Mouse (Mus musculus): ENCODE results near the gene Med1. TPM values are rescaled to one million over a fixed set of nuclear protein-coding genes. Genes with fewer than 3 reads are reported as not detected.
"Not testable (repeated sequence)": the region's sequence is repeated elsewhere in the genome, so short reads cannot be mapped to it uniquely, and the experiment has no call there.

The Med1 gene
- polyA plus RNA-seq (2015; fragmentation: Nextera tagmentation; extraction: Ambion mirVana), result 21.1 and 21.3 TPM in 2 replicates

DNA sequence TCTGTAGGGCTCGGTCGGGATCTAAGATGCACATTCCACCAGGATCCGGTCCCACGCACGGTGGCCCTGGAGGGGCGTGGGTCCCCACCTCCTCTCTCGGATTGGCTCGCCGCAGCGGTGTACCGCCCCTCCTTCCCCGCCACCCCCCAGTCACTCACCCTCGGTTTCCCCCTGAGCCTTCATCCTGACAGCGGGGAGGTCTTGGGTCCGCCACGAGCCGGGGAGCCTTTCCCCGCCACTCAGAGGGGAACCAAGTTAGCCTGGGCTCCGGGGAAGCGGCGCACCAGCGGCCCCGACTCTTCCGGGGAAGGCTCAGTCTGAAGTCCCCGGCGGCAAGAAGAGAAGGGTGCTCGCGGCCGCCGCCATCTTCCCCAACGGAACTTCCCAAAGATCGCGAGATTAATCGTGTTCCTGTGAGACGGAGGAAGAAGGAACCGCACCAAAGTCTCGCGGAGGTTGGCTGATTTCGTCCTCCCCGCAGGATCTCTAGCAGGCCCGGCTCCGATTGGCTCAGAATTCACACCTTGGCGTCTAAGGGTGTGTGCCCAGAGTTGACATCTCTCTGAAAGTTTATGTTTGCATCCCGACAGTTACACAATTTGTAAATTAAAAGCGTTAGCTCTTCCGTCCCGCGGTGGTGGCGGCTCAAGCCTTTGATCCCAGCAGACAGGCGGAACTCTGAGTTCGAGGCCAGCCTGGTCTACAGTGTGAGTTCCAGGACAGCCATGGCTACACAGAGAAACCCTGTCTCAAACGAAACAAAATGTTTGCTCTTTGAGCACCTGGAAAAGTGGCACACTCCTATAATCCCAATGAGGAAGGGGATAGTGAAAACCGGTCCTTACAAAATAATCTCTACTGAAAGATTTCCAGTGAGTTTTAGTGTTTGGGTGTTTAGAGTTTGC lies at the start of gene Med1:
TSS of gene Med1 (minus strand) at position 393 of the 905 bp plus-strand sequence.
- WGBS (ENCODE audit: insufficient replicate concordance), result under 1% methylated on average over 53 of the region's 53 CpGs
- Histone ChIP-seq H3K27me3 (peaks cover 4% of the 10 kb centered on the region; the same call in 1 of the 2 replicates), H3K9ac (peak within 1 kb of the TSS; percentile 79), H3K27ac (replicated peaks) (peak within 1 kb of the TSS; percentile 83), H3K4me3 (replicated peaks) (peak within 1 kb of the TSS; percentile 69), H3K36me3 (replicated peaks) (peaks cover 26% of the 10 kb centered on the region), H3K4me1 (replicated peaks) (peaks cover 30% of the 10 kb centered on the region), H3K9me3 (replicated peaks) (no peaks in the 10 kb centered on the region), H3K4me2 (peak within 1 kb of the TSS; percentile 75)
- peak; percentile 98 for ATAC-seq (ENCODE audit: insufficient read depth)

DNA sequence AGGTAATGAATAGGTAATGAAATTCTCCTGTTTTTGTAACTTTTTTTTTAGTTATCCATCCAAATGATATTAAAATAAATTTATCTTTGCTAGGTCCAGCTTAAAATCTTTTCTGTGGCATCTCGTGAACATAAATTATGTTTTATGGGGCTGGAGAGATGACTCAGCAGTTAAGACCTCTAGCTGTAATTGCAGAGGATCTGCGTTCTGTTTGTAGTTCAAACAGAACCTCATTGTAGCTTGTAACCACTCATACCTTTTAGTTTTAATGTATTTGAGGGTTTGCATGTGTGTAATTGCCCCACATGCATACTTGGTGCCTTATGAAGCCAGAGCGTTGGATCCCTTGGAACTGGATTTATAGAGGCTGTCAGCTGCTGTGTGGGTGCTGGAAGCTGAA lies 45.9 kb upstream of the Med1 start:
- Histone ChIP-seq H3K4me1 (replicated peaks) (peaks cover 9% of the 10 kb centered on the region), H3K27ac (replicated peaks) (no peak overlapping the region), H3K4me3 (replicated peaks) (no peak overlapping the region), H3K27me3 (no peaks in the 10 kb centered on the region), H3K9ac (no peak overlapping the region), H3K4me2 (no peak overlapping the region), H3K36me3 (replicated peaks) (peaks cover 85% of the 10 kb centered on the region), H3K9me3 (replicated peaks) (no peaks in the 10 kb centered on the region)
- 81% methylated on average over 3 of the region's 3 CpGs for WGBS (ENCODE audit: insufficient replicate concordance)
- no peak for ATAC-seq (ENCODE audit: insufficient read depth)

GRCm38 (mm10) chr11:98238416-98238815 lies 45.3 kb upstream of the Med1 start:
- Histone ChIP-seq H3K36me3 (replicated peaks) (peaks cover 83% of the 10 kb centered on the region), H3K27ac (replicated peaks) (no peak overlapping the region), H3K9ac (no peak overlapping the region), H3K4me1 (replicated peaks) (peaks cover 3% of the 10 kb centered on the region), H3K9me3 (replicated peaks) (no peaks in the 10 kb centered on the region), H3K27me3 (no peaks in the 10 kb centered on the region), H3K4me2 (no peak overlapping the region), H3K4me3 (replicated peaks) (no peak overlapping the region)
- ATAC-seq (ENCODE audit: insufficient read depth), result no peak
- 61% methylated on average over 3 of the region's 3 CpGs for WGBS (ENCODE audit: insufficient replicate concordance)

DNA sequence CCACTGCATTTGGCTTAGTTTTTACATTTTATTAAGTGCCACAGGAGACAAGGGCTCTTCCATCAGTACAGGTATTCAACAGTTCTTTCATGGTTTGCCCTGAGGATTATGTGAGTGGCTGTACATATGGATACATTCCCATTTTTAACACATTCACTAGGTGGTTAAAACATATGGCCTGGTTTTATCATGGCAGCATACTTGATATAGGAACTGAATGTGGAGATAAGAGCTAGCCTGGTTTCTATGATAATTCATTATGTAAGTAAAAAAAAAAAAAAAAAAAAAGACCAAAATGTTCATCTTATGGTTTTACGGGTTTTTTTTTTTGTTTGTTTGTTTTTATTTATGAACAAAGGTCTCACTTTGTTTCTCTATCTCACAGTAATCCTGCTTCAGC lies 33.3 kb upstream of the Med1 start:
- Histone ChIP-seq H3K4me1 (replicated peaks) (peaks cover 5% of the 10 kb centered on the region), H3K36me3 (replicated peaks) (peaks cover 83% of the 10 kb centered on the region), H3K27me3 (no peaks in the 10 kb centered on the region), H3K9me3 (replicated peaks) (no peaks in the 10 kb centered on the region), H3K4me3 (replicated peaks) (no peak overlapping the region), H3K9ac (no peak overlapping the region), H3K4me2 (no peak overlapping the region), H3K27ac (replicated peaks) (no peak overlapping the region)
- ATAC-seq (ENCODE audit: insufficient read depth), result no peak
- 63% methylated on average over 1 of the region's 1 CpGs for WGBS (ENCODE audit: insufficient replicate concordance)

DNA sequence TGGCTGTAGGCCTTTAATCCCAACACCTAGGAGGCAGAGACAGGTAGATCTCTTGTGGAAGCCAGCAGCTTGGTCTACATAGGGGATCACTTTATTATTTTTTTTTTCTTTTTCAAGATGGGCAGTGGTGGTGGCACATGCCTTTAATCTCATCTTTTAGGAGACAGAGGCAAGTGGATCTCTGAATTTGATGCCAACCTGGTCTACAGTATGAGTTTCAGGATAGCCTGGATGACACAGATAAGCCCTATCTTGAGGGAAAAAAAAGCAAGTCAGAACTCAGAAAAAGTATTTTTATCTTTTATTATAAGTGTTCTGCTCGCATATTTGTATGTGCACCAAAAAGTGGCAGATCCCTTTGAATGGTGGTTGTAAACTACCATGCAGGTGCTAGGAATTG lies 20.2 kb upstream of the Med1 start:
- peak; percentile 74 for ATAC-seq (ENCODE audit: insufficient read depth)
- peaks cover 42% of the 10 kb centered on the region for H3K4me1 ChIP-seq (replicated peaks)
- no peak overlapping the region for H3K9ac ChIP-seq
- 37% methylated on average over 1 of the region's 1 CpGs for WGBS (ENCODE audit: insufficient replicate concordance)
- H3K36me3 ChIP-seq (replicated peaks), result peaks cover 83% of the 10 kb centered on the region
- H3K27ac ChIP-seq (replicated peaks), result peak overlapping the region; percentile 79
- H3K27me3 ChIP-seq, result no peaks in the 10 kb centered on the region
- no peak overlapping the region for H3K4me3 ChIP-seq (replicated peaks)
- peak overlapping the region; percentile 54 for H3K4me2 ChIP-seq
- no peaks in the 10 kb centered on the region for H3K9me3 ChIP-seq (replicated peaks)

DNA sequence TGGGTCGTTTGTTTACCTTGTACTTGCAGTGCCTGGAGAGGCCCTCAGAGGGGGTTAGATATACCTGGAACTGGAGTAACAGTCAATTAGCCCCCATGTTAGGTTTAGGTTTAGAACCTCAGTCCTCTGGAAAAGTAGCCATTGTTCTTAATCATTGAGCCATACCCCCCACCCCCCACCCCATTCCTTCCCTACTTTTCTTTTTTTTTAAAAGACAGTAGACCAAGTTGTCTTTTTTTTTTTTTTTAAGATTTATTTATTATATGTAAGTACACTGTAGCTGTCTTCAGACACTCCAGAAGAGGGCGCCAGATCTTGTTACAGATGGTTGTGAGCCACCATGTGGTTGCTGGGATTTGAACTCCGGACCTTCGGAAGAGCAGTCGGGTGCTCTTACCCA lies 16.6 kb upstream of the Med1 start:
- not testable (repeated sequence) for H3K27ac ChIP-seq (replicated peaks); H3K4me2 ChIP-seq; H3K9me3 ChIP-seq (replicated peaks); H3K9ac ChIP-seq; H3K27me3 ChIP-seq; H3K4me3 ChIP-seq (replicated peaks); ATAC-seq (ENCODE audit: insufficient read depth)
- Histone ChIP-seq H3K36me3 (replicated peaks) (peaks cover 62% of the 10 kb centered on the region), H3K4me1 (replicated peaks) (peaks cover 46% of the 10 kb centered on the region)
- WGBS (ENCODE audit: insufficient replicate concordance), result 67% methylated on average over 5 of the region's 5 CpGs

DNA sequence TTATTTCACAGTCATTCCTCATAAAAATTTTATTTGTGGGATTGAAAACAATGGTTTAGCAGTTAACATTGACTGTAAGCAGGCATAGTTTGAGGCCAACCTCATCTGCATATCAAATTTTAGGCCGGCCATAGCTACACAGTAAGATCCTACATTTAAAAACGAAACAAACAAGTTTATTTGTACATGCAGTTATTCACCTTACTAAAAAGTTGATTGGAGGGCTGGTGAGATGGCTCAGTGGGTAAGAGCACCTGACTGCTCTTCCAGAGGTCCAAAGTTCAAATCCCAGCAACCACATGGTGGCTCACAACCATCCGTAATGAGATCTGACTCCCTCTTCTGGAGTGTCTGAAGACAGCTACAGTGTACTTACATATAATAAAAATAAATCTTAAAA lies 13.2 kb upstream of the Med1 start:
- Histone ChIP-seq H3K4me3 (replicated peaks) (peak overlapping the region; percentile 47), H3K4me2 (peak overlapping the region; percentile 62), H3K4me1 (replicated peaks) (peaks cover 25% of the 10 kb centered on the region), H3K36me3 (replicated peaks) (peaks cover 37% of the 10 kb centered on the region)
- not testable (repeated sequence) for H3K9me3 ChIP-seq (replicated peaks); H3K27me3 ChIP-seq; ATAC-seq (ENCODE audit: insufficient read depth); H3K9ac ChIP-seq; H3K27ac ChIP-seq (replicated peaks)
- WGBS (ENCODE audit: insufficient replicate concordance), result 61% methylated on average over 3 of the region's 3 CpGs

DNA sequence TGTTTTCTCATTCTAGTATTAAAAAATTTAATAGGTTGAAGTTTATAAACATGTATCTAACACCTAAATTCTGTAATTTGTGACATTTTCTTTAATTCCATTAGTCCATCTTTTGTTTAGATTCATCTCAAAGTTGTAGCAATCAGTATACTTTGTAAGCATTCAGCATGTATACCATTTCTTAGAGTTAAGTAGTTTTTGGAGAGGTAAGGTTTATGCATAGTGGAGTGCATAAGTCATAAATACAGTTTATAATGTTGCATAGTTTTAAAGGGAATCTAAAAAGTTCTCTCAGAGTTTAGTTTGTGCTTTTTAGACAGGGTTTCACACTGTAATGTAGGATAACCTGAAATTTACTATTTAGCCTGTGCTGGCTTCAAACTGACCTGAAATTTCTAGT lies 12.4 kb upstream of the Med1 start:
- Histone ChIP-seq H3K9me3 (replicated peaks) (no peaks in the 10 kb centered on the region), H3K27ac (replicated peaks) (no peak overlapping the region), H3K4me1 (replicated peaks) (peaks cover 19% of the 10 kb centered on the region), H3K4me3 (replicated peaks) (peak overlapping the region; percentile 47), H3K36me3 (replicated peaks) (peaks cover 29% of the 10 kb centered on the region), H3K27me3 (no peaks in the 10 kb centered on the region), H3K4me2 (peak overlapping the region; percentile 62), H3K9ac (peak overlapping the region; percentile 25; the same call in 1 of the 2 replicates)
- no peak for ATAC-seq (ENCODE audit: insufficient read depth)

GRCm38 (mm10) chr11:98203931-98204421 lies 10.9 kb upstream of the Med1 start:
- H3K4me2 ChIP-seq, result peak overlapping the region; percentile 68
- H3K4me3 ChIP-seq (replicated peaks), result peak overlapping the region; percentile 96
- no peaks in the 10 kb centered on the region for H3K9me3 ChIP-seq (replicated peaks)
- H3K27me3 ChIP-seq, result no peaks in the 10 kb centered on the region
- H3K4me1 ChIP-seq (replicated peaks), result peaks cover 19% of the 10 kb centered on the region
- WGBS (ENCODE audit: insufficient replicate concordance), result 0% methylated on average over 16 of the region's 16 CpGs
- no peak for ATAC-seq (ENCODE audit: insufficient read depth)
- peak overlapping the region; percentile 100 for H3K9ac ChIP-seq
- peaks cover 15% of the 10 kb centered on the region for H3K36me3 ChIP-seq (replicated peaks)
- peak overlapping the region; percentile 100 for H3K27ac ChIP-seq (replicated peaks)

DNA sequence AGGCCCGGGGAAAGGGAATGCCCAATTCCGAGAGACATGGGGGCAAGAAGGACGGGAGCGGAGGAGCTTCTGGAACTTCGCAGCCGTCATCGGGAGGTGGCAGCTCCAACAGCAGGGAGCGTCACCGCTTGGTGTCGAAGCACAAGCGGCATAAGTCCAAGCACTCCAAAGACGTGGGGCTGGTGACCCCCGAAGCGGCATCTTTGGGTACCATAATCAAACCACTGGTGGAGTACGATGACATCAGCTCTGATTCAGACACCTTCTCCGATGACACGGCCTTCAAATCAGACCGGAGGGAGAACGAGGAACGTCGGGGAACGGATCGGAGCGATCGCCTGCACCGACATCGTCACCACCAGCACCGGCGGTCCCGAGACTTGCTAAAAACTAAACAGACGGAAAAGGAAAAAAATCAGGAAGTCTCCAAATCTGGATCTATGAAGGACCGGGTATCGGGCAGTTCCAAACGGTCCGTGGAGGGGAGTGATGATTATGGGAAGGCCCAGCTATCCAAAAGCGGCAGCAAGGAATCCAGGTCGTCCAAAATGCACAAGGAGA lies 10.3 kb upstream of the Med1 start:
- Histone ChIP-seq H3K4me3 (replicated peaks) (peak overlapping the region; percentile 96), H3K36me3 (replicated peaks) (peaks cover 9% of the 10 kb centered on the region), H3K9ac (peak overlapping the region; percentile 100), H3K4me2 (peak overlapping the region; percentile 68), H3K9me3 (replicated peaks) (no peaks in the 10 kb centered on the region), H3K27me3 (no peaks in the 10 kb centered on the region), H3K4me1 (replicated peaks) (peaks cover 19% of the 10 kb centered on the region), H3K27ac (replicated peaks) (peak overlapping the region; percentile 100)
- WGBS (ENCODE audit: insufficient replicate concordance), result under 1% methylated on average over 37 of the region's 37 CpGs
- peak; percentile 16 for ATAC-seq (ENCODE audit: insufficient read depth)

GRCm38 (mm10) chr11:98202641-98203350 lies 9.7 kb upstream of the Med1 start, which contains the start of gene Cdk12:
Gene Cdk12, plus strand, starts transcription at chr11:98203059.
- H3K9me3 ChIP-seq (replicated peaks), result no peaks in the 10 kb centered on the region
- H3K4me1 ChIP-seq (replicated peaks), result peaks cover 19% of the 10 kb centered on the region
- H3K27me3 ChIP-seq, result no peaks in the 10 kb centered on the region; the same call in 1 of the 2 replicates
- ATAC-seq (ENCODE audit: insufficient read depth), result peak; percentile 89
- H3K4me3 ChIP-seq (replicated peaks), result peak within 1 kb of the TSS; percentile 96
- peak within 1 kb of the TSS; percentile 100 for H3K27ac ChIP-seq (replicated peaks)
- under 1% methylated on average over 61 of the region's 63 CpGs for WGBS (ENCODE audit: insufficient replicate concordance)
- H3K9ac ChIP-seq, result peak within 1 kb of the TSS; percentile 100
- peaks cover 3% of the 10 kb centered on the region for H3K36me3 ChIP-seq (replicated peaks)
- peak within 1 kb of the TSS; percentile 68 for H3K4me2 ChIP-seq
